Mouse (Mus musculus): Measurements from ENCODE around the gene Icam4. TPM values are rescaled to one million over a fixed set of nuclear protein-coding genes. Genes with fewer than 3 reads are reported as not detected.
A peak's percentile ranks its signal among the peaks of the same experiment; 100 is the strongest.

Icam4 gene
- total and polyA plus RNA-seq, 3 experiments: 0.96 to 2.9 (median 1.1) TPM

- 0 out of 2 replicates have a peak, but pooled peaks have one; percentile 32 for TF ChIP-seq ELF1 (IDR thresholded peaks at IDR 0.05; ENCODE audit: low read depth, low read length)
- TF ChIP-seq MAFK (IDR thresholded peaks at IDR 0.05; ENCODE audit: insufficient replicate concordance, low read length): no peak
- peak; percentile 69 for TF ChIP-seq IRF4 (IDR thresholded peaks at IDR 0.05; ENCODE audit: low read depth, low read length)
- 0 out of 2 replicates have a peak, but pooled peaks have one; percentile 45 for TF ChIP-seq SIN3A (IDR thresholded peaks at IDR 0.05; ENCODE audit: low read length)
- no peak for TF ChIP-seq E2F4 (IDR thresholded peaks at IDR 0.05; ENCODE audit: insufficient replicate concordance, low read depth, low read length)
- no peak for TF ChIP-seq JUND (conservative IDR thresholded peaks at IDR 0.05; ENCODE audit: low read depth, low read length)
- no peak for TF ChIP-seq GABPA (IDR thresholded peaks at IDR 0.05; ENCODE audit: insufficient replicate concordance, low read depth, low read length)
- no peak; the same call in 1 of the 2 replicates for TF ChIP-seq UBTF (IDR thresholded peaks at IDR 0.05; ENCODE audit: low read depth, low read length)
- peak; percentile 76 for TF ChIP-seq ETS1 (conservative IDR thresholded peaks at IDR 0.05; ENCODE audit: low read depth, low read length)
These were observed 12.6 kb upstream of the Icam4 start (continued) for GRCm38 (mm10) chr9:21016331-21017176.

- Histone ChIP-seq H3K36me3 (replicated peaks in 1 of 2; ENCODE audit: control insufficient read depth in 1 of 2, insufficient read depth in 1 of 2, low read length in 1 of 2) (peaks cover 35 to 48% of the 10 kb centered on the region in 2 experiments), H3K27me3 (replicated peaks) (no peaks in the 10 kb centered on the region), H3K4me2 (ENCODE audit: insufficient read depth, low read depth, poor library complexity, severe bottlenecking) (peak overlapping the region; percentile 89), H3K27ac (ENCODE audit: insufficient read depth, low read depth) (peak overlapping the region; percentile 37), H3K4me1 (ENCODE audit: control insufficient read depth in 1 of 2, insufficient read depth in 2 of 2) (peaks cover 26 to 56% of the 10 kb centered on the region in 2 experiments), H3K4me3 (replicated peaks in 1 of 3; ENCODE audit: low read depth in 2 of 3, low read length in 2 of 3, poor library complexity in 1 of 3) (peak overlapping the region; percentile 60 to 90 (median 69)), H3K79me2 (replicated peaks; ENCODE audit: control insufficient read depth, extremely low read depth, insufficient read depth, poor library complexity, severe bottlenecking) (peaks cover 60% of the 10 kb centered on the region), H3K9me3 (replicated peaks; ENCODE audit: low read length) (no peaks in the 10 kb centered on the region), H3K9ac (ENCODE audit: insufficient read depth, low read depth) (peak overlapping the region; percentile 50)
- no peak for TF ChIP-seq NELFE (IDR thresholded peaks at IDR 0.05; ENCODE audit: low read depth, low read length)
- TF ChIP-seq KAT2A (IDR thresholded peaks at IDR 0.05; ENCODE audit: insufficient replicate concordance, low read length): no peak
- TF ChIP-seq TCF12 (IDR thresholded peaks at IDR 0.05; ENCODE audit: low read depth, low read length): no peak
- TF ChIP-seq SIN3A (IDR thresholded peaks at IDR 0.05; ENCODE audit: low read length): no peak
- TF ChIP-seq ZNF384 (IDR thresholded peaks at IDR 0.05; ENCODE audit: low read depth, low read length): no peak
- no peak for TF ChIP-seq ZC3H11A (IDR thresholded peaks at IDR 0.05; ENCODE audit: low read depth, low read length)
- TF ChIP-seq USF1 (IDR thresholded peaks at IDR 0.05; ENCODE audit: low read depth, low read length): no peak
- no peak for TF ChIP-seq CTCF (conservative IDR thresholded peaks at IDR 0.05 in 1 of 2, IDR thresholded peaks at IDR 0.05 in 1 of 2; ENCODE audit: low read depth in 2 of 2, low read length in 2 of 2)
- dilution Hi-C loops (cut with MboI; ENCODE audit: extremely low pct_ligation_motif_present, extremely low pct_unique_long_range_greater_than_20kb, low sequenced_read_pairs) (no loop called here), in situ Hi-C loops (cut with MboI; ENCODE audit: low pct_ligation_motif_present, low pct_unique_long_range_greater_than_20kb, low sequenced_read_pairs) (loop anchor here (10.0 kb wide), 1 partner anchor 128 kb away; the partner anchor contains the start of gene Cdc37)
- no peak for DNase-seq (ENCODE audit: extremely low read depth)
These were observed 12.0 kb upstream of the Icam4 start for GRCm38 (mm10) chr9:21017177-21017575.

All from CH12.LX (cell line).